Mouse (Mus musculus): ENCODE data around the gene Itgb4. TPM values are rescaled to one million over a fixed set of nuclear protein-coding genes. Genes with fewer than 3 reads are reported as not detected.

Gene Itgb4
- polyA plus RNA-seq, 1 experiment from 2014 or later = 4.2 TPM

DNA sequence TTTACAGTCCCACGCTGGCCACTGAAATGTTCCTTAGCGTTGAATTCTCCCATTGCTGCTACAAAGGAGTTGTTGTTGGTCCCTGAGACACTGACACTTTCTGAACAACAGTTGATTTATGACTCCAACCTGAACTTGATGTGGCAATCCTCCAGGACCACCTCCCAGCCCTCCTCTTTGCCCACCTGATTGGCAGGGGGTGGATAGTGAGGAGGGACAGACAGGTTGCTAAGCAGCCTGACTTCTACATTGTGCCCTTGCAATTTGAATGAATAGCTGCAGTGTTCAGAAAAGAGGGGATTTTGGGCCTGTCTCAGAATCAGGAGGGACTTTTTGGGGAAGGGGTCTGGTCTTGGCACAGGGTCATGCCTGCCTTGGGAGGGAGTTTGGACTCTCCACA lies 23.8 kb upstream of the Itgb4 start:
- no peak overlapping the region for H3K27ac ChIP-seq
- H3K36me3 ChIP-seq = peaks cover 75% of the 10 kb centered on the region
- no peak overlapping the region for H3K4me2 ChIP-seq (replicated peaks)
- no peak overlapping the region for H3K9ac ChIP-seq
- WGBS = 94% methylated on average over 2 of the region's 2 CpGs
- no peaks in the 10 kb centered on the region for H3K27me3 ChIP-seq
- 0 out of 2 replicates have a peak, but pooled peaks cover 5% of the 10 kb centered on the region for H3K4me1 ChIP-seq
- H3K9me3 ChIP-seq = no peaks in the 10 kb centered on the region
- ATAC-seq (ENCODE audit: insufficient number of reproducible peaks, insufficient read depth, low FRiP score, low TSS enrichment) = no peak
- no peak overlapping the region for H3K4me3 ChIP-seq

DNA sequence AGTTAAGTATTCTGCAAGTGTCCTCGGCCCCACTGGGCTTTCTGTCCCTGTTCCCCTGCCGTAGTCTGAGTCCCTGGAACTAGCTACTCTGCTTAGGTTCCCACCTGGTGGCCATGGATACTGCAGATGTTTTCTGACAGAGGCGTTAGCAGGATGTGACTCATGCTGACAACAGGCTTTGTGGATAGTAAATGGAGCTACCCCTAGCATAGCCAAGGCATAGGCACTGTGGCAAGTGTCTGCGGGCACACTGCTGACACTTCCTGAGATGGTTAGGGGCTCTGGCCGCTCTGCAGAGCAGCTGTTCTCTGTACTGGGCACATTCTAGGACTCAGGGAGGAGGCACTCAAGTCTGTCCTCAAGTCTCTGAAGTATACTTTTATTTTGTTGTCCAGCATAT lies 19.8 kb upstream of the Itgb4 start:
- Histone ChIP-seq H3K4me2 (replicated peaks) (no peak overlapping the region), H3K4me1 (peaks cover 18% of the 10 kb centered on the region; the same call in 1 of the 2 replicates), H3K27me3 (no peaks in the 10 kb centered on the region), H3K9me3 (no peaks in the 10 kb centered on the region), H3K27ac (no peak overlapping the region), H3K4me3 (no peak overlapping the region), H3K36me3 (peaks cover 62% of the 10 kb centered on the region), H3K9ac (no peak overlapping the region)
- no peak for ATAC-seq (ENCODE audit: insufficient number of reproducible peaks, insufficient read depth, low FRiP score, low TSS enrichment)
- 85% methylated on average over 5 of the region's 5 CpGs for WGBS

DNA sequence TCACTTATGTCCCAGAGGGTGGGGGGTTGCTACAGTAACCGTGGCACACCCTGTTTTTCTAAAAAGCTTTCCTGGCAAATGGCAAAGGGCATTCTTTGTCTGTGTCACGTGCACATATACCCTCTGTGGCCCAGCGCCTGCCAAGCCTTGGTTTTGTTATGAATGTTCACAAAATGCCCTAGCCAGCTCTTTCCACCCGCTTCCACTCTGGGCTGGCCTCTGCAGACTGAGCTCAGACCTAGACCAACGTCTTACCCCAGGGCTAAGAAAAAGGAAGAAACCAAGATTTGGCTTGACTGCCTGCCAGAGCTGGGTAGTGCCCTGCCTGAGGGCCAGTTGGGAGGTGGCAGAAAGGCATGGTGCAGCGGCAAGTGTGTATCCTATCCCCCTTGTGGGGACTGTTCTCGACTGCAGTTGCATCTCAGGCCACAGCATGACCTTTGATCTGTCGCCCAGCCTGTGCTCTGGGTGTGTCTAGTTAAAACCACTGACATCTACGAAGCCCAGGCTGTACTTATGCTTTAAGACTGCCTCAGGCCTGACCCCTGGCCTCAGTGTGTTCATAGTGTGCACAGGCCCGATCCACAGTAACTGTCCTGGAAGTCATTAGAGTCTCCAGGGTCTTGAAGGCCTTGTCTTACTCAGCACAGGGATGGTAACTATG lies 19.2 kb upstream of the Itgb4 start:
- Histone ChIP-seq H3K4me1 (peaks cover 14% of the 10 kb centered on the region; the same call in 1 of the 2 replicates), H3K9me3 (no peaks in the 10 kb centered on the region), H3K4me3 (no peak overlapping the region), H3K27me3 (no peaks in the 10 kb centered on the region), H3K27ac (no peak overlapping the region), H3K9ac (no peak overlapping the region), H3K36me3 (peaks cover 62% of the 10 kb centered on the region), H3K4me2 (replicated peaks) (no peak overlapping the region)
- 53% methylated on average over 10 of the region's 10 CpGs for WGBS
- no peak for ATAC-seq (ENCODE audit: insufficient number of reproducible peaks, insufficient read depth, low FRiP score, low TSS enrichment)

DNA sequence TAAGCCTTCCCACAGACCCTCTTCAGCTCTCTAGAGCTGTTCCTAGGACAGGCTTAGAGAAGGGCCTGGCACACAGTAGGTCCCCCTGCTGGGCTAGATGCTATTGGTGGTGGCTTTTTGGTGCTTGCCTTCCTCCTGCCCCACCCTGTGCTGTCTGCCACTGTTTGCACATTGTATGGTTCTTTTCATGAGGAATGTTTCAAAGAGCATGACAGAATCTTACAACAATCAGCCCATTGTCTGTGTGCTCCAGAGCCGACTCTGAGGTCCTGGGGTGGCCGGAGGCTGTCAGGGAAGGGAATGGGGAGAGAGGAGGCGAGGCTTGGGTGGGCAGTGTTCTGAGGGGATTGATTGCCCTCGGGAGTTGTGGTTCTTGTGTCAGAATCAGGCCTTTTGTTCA lies 18.1 kb upstream of the Itgb4 start:
- Histone ChIP-seq H3K27me3 (no peaks in the 10 kb centered on the region), H3K4me3 (no peak overlapping the region), H3K9ac (no peak overlapping the region), H3K36me3 (peaks cover 66% of the 10 kb centered on the region), H3K4me1 (peaks cover 14% of the 10 kb centered on the region; the same call in 1 of the 2 replicates), H3K9me3 (no peaks in the 10 kb centered on the region), H3K4me2 (replicated peaks) (no peak overlapping the region), H3K27ac (peak overlapping the region; percentile 80)
- ATAC-seq (ENCODE audit: insufficient number of reproducible peaks, insufficient read depth, low FRiP score, low TSS enrichment) = no peak
- 30% methylated on average over 4 of the region's 4 CpGs for WGBS

DNA sequence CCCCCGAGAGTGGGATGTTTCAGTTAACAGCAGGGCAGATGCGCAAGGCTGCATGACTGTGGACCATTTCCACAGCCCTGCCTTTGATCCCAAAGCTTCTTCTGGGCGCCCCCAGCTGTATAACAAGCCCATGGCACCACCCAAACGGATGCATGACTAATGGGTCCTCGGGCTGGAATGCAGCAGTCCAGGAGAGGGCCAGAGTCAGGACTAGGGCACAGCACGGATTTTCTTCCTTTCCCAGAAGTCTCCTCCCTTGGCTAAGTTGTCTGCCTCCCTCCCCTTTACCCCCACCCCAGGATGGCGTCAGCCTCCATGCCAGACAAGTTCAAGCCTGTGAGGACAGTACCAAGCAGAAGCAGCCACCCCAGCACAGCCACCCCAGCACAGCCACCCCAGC lies 16.5 kb upstream of the Itgb4 start:
- ATAC-seq (ENCODE audit: insufficient number of reproducible peaks, insufficient read depth, low FRiP score, low TSS enrichment) = no peak
- Histone ChIP-seq H3K27me3 (no peaks in the 10 kb centered on the region), H3K4me1 (peaks cover 14% of the 10 kb centered on the region; the same call in 1 of the 2 replicates), H3K36me3 (peaks cover 70% of the 10 kb centered on the region), H3K9ac (no peak overlapping the region), H3K4me3 (no peak overlapping the region), H3K9me3 (no peaks in the 10 kb centered on the region), H3K27ac (0 out of 2 replicates have a peak overlapping the region, but pooled peaks have one; percentile 11), H3K4me2 (replicated peaks) (no peak overlapping the region)
- 56% methylated on average over 7 of the region's 7 CpGs for WGBS

DNA sequence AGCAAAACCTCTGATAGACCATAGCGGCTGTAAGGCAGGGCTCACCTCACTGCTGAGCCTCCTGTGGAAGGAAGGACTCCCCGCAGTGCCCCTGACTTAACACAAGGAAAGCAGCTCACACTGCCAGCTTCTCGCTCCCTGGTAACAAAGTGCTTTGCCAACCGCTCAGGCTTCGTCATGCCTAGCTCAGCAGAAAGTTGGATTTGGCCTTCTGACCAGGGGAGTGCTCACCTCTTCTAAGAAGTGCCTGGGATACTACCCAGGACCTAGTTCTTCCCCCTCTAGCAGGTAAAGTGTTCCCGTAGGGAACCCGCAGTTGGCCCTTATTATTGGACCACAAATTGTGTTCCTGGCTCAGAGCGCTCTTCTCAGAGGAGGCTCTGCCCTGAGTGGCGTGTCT lies 15.5 kb upstream of the Itgb4 start:
- WGBS = 95% methylated on average over 9 of the region's 9 CpGs
- Histone ChIP-seq H3K27ac (no peak overlapping the region), H3K4me2 (replicated peaks) (no peak overlapping the region), H3K9me3 (no peaks in the 10 kb centered on the region), H3K4me1 (peaks cover 14% of the 10 kb centered on the region; the same call in 1 of the 2 replicates), H3K4me3 (no peak overlapping the region), H3K27me3 (no peaks in the 10 kb centered on the region), H3K36me3 (peaks cover 73% of the 10 kb centered on the region), H3K9ac (no peak overlapping the region)
- ATAC-seq (ENCODE audit: insufficient number of reproducible peaks, insufficient read depth, low FRiP score, low TSS enrichment) = no peak

DNA sequence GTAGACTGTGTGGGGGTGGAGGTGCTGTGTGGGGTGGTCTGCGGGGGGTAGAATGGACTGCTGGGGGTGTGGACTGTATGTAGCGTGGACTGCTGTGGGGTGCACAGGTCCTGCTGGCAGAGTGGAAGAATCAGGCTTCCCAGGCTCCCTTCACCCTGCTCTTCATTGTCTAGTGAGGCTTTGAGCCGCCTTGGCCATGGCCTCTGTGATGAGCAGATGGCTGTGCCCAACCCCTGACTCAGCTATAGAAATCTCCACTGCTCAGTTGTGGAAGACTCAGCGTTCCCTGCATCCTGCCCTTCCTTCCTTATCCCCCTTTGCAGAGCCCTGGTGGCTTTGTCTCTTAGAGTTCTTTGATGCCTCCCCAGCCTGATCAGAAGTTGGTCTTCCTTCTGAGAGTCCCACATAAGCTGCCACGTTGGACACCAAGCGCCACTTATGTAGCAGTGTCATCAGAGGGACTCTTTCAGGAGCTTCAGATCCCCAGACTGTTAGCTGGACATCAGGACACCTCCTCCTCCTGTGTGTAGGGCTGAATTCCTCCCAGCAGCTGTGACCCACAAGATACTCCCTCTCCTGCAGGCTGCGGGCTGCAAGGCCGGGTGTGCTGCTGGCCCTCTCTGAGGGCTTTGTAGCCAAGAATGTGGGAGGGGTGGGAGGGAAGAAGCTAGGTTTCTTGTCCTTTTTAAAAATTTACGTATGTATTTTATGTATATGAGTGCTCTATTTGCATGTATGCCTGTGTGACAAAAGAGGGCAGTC lies 11.7 kb upstream of the Itgb4 start:
- WGBS = 92% methylated on average over 9 of the region's 9 CpGs
- no peak for ATAC-seq (ENCODE audit: insufficient number of reproducible peaks, insufficient read depth, low FRiP score, low TSS enrichment)

DNA sequence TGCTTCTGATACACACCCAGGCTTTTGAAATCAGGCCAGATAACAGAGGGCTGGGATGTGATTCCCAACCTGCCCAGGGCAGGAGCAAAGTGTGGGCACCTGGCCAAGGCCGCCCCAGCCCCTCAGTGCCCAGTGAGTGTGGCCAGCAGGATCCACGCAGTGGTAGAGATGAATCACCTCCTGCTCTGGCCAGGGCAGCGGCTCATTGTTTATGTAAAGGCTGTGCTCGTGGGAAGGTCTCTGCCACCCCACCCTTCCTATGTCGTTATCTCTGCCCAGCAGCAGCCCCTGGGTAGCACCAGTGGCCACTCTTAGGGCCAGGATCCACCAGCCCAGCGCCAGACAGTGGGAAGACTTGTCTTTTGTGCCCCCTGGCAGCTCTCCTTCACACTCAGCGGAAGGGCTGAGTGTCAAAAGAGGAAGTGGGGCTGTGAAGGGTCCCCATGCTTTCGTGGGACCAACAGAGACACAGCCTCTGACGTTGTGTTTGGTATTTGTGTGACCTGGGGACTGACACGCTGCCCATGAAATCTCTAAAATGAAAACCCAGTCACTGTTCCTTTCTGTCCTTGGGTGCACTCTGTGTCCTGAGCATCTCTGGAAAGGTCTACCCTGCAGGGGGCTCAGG lies 9.4 kb upstream of the Itgb4 start:
- H3K36me3 ChIP-seq = peaks cover 71% of the 10 kb centered on the region
- no peak overlapping the region for H3K4me3 ChIP-seq
- no peaks in the 10 kb centered on the region for H3K27me3 ChIP-seq
- H3K9ac ChIP-seq = no peak overlapping the region
- H3K4me1 ChIP-seq = peaks cover 6% of the 10 kb centered on the region; the same call in 1 of the 2 replicates
- no peak overlapping the region for H3K27ac ChIP-seq
- 87% methylated on average over 10 of the region's 10 CpGs for WGBS
- H3K9me3 ChIP-seq = no peaks in the 10 kb centered on the region; the same call in 1 of the 2 replicates
- H3K4me2 ChIP-seq (replicated peaks) = no peak overlapping the region
- ATAC-seq (ENCODE audit: insufficient number of reproducible peaks, insufficient read depth, low FRiP score, low TSS enrichment) = no peak

More for the DNA sequence above, 11.7 kb upstream of the Itgb4 start:
- H3K4me2 ChIP-seq (replicated peaks) = no peak overlapping the region
- no peak overlapping the region for H3K4me3 ChIP-seq
- H3K4me1 ChIP-seq = no peaks in the 10 kb centered on the region
- H3K27me3 ChIP-seq = no peaks in the 10 kb centered on the region
- no peak overlapping the region for H3K9ac ChIP-seq
- peaks cover 88% of the 10 kb centered on the region for H3K36me3 ChIP-seq
- H3K9me3 ChIP-seq = no peaks in the 10 kb centered on the region; the same call in 1 of the 2 replicates
- no peak overlapping the region for H3K27ac ChIP-seq

DNA sequence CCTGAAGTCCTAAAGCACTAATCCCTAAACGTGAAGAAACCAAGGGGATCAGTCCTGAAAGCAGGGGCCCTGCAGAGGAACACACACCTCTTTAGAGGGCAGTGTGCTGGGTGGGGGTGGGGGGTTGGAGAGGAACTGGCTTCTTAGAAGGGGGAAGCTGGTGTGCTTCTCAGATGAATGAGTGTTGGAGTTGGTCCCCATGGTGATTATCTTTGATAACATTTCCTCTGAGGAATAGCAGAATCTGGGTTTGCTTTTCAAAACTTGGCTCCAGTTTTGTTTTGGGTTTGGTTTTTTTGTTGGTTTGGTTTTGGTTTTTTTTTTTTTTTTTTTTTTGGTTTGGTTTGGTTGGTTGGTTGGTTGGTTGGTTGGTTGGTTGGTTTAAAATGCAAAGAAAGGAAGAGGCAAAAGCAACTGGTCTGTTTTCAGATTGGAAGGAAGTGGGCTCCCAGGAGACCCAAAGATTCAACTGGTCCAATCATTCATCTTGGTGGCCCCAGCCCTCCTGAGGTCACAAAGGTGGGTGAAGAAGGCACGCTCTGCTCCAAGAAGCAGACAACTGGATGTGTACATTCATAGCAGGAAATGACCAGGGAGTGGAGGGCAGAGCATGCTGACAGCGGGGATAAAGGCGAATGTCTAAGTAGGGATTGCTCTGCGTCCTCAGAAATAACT lies 5.6 kb upstream of the Itgb4 start:
- no peak overlapping the region for H3K4me3 ChIP-seq
- H3K36me3 ChIP-seq = peaks cover 34% of the 10 kb centered on the region
- no peak overlapping the region for H3K9ac ChIP-seq
- no peak overlapping the region for H3K4me2 ChIP-seq (replicated peaks)
- WGBS = 56% methylated on average over 5 of the region's 5 CpGs
- H3K27me3 ChIP-seq = peaks cover 7% of the 10 kb centered on the region
- ATAC-seq (ENCODE audit: insufficient number of reproducible peaks, insufficient read depth, low FRiP score, low TSS enrichment) = no peak
- H3K27ac ChIP-seq = no peak overlapping the region
- H3K9me3 ChIP-seq = no peaks in the 10 kb centered on the region; the same call in 1 of the 2 replicates
- H3K4me1 ChIP-seq = peaks cover 6% of the 10 kb centered on the region; the same call in 1 of the 2 replicates

DNA sequence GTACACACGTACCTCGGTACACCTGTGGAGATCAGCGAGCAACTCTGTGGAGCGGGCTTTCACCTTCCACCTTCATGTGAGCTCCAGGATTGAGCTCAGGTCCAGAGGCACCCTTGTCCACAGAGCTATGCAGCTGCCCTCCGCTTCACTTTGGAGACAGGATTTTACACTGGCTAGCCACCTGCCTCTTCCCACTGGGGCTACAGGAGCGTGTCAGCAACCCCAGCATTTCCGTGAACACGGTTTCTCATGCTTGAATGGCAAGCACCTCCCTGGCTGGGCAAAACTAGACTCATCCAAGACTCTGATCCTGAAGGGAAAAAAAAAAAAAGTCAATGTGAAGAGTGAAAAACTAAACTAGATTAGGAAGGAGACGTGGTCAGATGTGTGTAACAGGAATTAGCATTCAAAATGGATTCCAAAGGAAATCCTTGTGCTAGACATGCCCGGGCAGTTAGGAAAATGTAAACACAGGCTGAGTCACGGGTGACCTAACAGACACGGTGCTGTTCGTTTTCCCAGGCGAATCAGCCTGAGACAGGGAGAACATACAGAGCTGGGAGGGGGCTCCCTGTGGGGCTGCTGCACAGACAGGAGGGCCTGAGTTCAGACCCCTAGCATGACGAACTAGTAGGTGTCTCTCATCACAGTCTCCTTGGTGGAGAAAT lies 4.4 kb upstream of the Itgb4 start:
- H3K4me1 ChIP-seq = peaks cover 12% of the 10 kb centered on the region; the same call in 1 of the 2 replicates
- H3K9ac ChIP-seq = no peak overlapping the region
- H3K4me3 ChIP-seq = no peak overlapping the region
- H3K36me3 ChIP-seq = peaks cover 21% of the 10 kb centered on the region
- WGBS = 55% methylated on average over 15 of the region's 15 CpGs
- no peak overlapping the region for H3K4me2 ChIP-seq (replicated peaks)
- no peak for ATAC-seq (ENCODE audit: insufficient number of reproducible peaks, insufficient read depth, low FRiP score, low TSS enrichment)
- H3K9me3 ChIP-seq = no peaks in the 10 kb centered on the region; the same call in 1 of the 2 replicates
- peaks cover 20% of the 10 kb centered on the region for H3K27me3 ChIP-seq
- peak overlapping the region; percentile 56 for H3K27ac ChIP-seq

DNA sequence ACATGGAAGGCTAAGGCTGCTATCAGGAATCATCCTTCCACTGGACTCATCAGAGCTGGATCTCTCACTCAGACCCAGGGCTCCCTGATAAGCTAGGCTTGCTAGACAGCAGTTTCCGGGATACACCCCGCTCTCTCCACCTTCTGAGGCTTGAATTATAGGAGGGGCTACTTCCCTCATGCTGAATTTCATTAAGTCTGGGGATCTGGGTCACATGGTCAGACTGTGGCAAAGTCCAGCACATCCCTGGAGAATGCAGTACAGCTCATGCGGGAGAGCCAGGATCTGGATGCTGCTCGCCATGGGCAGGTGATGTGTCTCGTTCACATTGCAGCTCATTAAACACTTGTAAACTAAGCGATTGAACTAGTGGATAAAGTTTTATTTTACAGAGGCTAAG lies 3.5 kb upstream of the Itgb4 start:
- peaks cover 12% of the 10 kb centered on the region; the same call in 1 of the 2 replicates for H3K4me1 ChIP-seq
- peaks cover 12% of the 10 kb centered on the region for H3K36me3 ChIP-seq
- no peak for ATAC-seq (ENCODE audit: insufficient number of reproducible peaks, insufficient read depth, low FRiP score, low TSS enrichment)
- no peak overlapping the region for H3K9ac ChIP-seq
- WGBS = 74% methylated on average over 6 of the region's 6 CpGs
- H3K4me2 ChIP-seq (replicated peaks) = no peak overlapping the region
- no peaks in the 10 kb centered on the region; the same call in 1 of the 2 replicates for H3K9me3 ChIP-seq
- H3K27me3 ChIP-seq = peaks cover 29% of the 10 kb centered on the region
- no peak overlapping the region for H3K27ac ChIP-seq
- H3K4me3 ChIP-seq = no peak overlapping the region
